Mouse (Mus musculus): Measurements from ENCODE around the gene Tecpr1. TPM values are rescaled to one million over a fixed set of nuclear protein-coding genes. Genes with fewer than 3 reads are reported as not detected.

Gene Tecpr1
- polyA plus RNA-seq, 1 experiment, result 59.4 TPM

GRCm38 (mm10) chr5:144226220-144226619 is 2.8 kb upstream of the Tecpr1 start:
- DNase-seq (ENCODE audit: low read depth), result no peak
- TF ChIP-seq CTCF (IDR thresholded peaks at IDR 0.05; ENCODE audit: borderline replicate concordance, extremely low read depth, insufficient read depth, insufficient read length), result no peak
- no peak for TF ChIP-seq POLR2A (IDR thresholded peaks at IDR 0.05; ENCODE audit: borderline replicate concordance, extremely low read depth, insufficient read depth, insufficient read length, poor library complexity, severe bottlenecking)

- TF ChIP-seq CTCF (IDR thresholded peaks at IDR 0.05; ENCODE audit: borderline replicate concordance, extremely low read depth, insufficient read depth, insufficient read length), result no peak
- TF ChIP-seq POLR2A (IDR thresholded peaks at IDR 0.05; ENCODE audit: borderline replicate concordance, extremely low read depth, insufficient read depth, insufficient read length, poor library complexity, severe bottlenecking), result no peak
- no peak for DNase-seq (ENCODE audit: low read depth)
Observed at GRCm38 (mm10) chr5:144223899-144224816, 743 bp upstream of the Tecpr1 start.

- TF ChIP-seq CTCF (IDR thresholded peaks at IDR 0.05; ENCODE audit: borderline replicate concordance, extremely low read depth, insufficient read depth, insufficient read length), result no peak
- TF ChIP-seq POLR2A (IDR thresholded peaks at IDR 0.05; ENCODE audit: borderline replicate concordance, extremely low read depth, insufficient read depth, insufficient read length, poor library complexity, severe bottlenecking), result no peak
- peak; percentile 67 for DNase-seq (ENCODE audit: low read depth)
Observed at GRCm38 (mm10) chr5:144222811-144223502, 458 bp downstream of the Tecpr1 start.

GRCm38 (mm10) chr5:144221305-144221704 is 2.1 kb downstream of the Tecpr1 start:
- TF ChIP-seq POLR2A (IDR thresholded peaks at IDR 0.05; ENCODE audit: borderline replicate concordance, extremely low read depth, insufficient read depth, insufficient read length, poor library complexity, severe bottlenecking) (no peak), CTCF (IDR thresholded peaks at IDR 0.05; ENCODE audit: borderline replicate concordance, extremely low read depth, insufficient read depth, insufficient read length) (no peak)
- DNase-seq (ENCODE audit: low read depth), result no peak

- DNase-seq (ENCODE audit: low read depth), result no peak
- TF ChIP-seq CTCF (IDR thresholded peaks at IDR 0.05; ENCODE audit: borderline replicate concordance, extremely low read depth, insufficient read depth, insufficient read length) (no peak), POLR2A (IDR thresholded peaks at IDR 0.05; ENCODE audit: borderline replicate concordance, extremely low read depth, insufficient read depth, insufficient read length, poor library complexity, severe bottlenecking) (no peak)
Observed at GRCm38 (mm10) chr5:144219936-144220335, 3.5 kb downstream of the Tecpr1 start.

- DNase-seq (ENCODE audit: low read depth), result no peak
- TF ChIP-seq CTCF (IDR thresholded peaks at IDR 0.05; ENCODE audit: borderline replicate concordance, extremely low read depth, insufficient read depth, insufficient read length) (no peak), POLR2A (IDR thresholded peaks at IDR 0.05; ENCODE audit: borderline replicate concordance, extremely low read depth, insufficient read depth, insufficient read length, poor library complexity, severe bottlenecking) (no peak)
Observed at GRCm38 (mm10) chr5:144219306-144219705, 4.1 kb downstream of the Tecpr1 start.

GRCm38 (mm10) chr5:144218061-144218460 is 5.4 kb downstream of the Tecpr1 start:
- no peak for TF ChIP-seq CTCF (IDR thresholded peaks at IDR 0.05; ENCODE audit: borderline replicate concordance, extremely low read depth, insufficient read depth, insufficient read length)
- no peak for TF ChIP-seq POLR2A (IDR thresholded peaks at IDR 0.05; ENCODE audit: borderline replicate concordance, extremely low read depth, insufficient read depth, insufficient read length, poor library complexity, severe bottlenecking)
- no peak for DNase-seq (ENCODE audit: low read depth)

- DNase-seq (ENCODE audit: low read depth), result no peak
Observed at GRCm38 (mm10) chr5:144215992-144216391, 7.4 kb downstream of the Tecpr1 start.

GRCm38 (mm10) chr5:144214453-144214852 is 9.0 kb downstream of the Tecpr1 start:
- TF ChIP-seq POLR2A (IDR thresholded peaks at IDR 0.05; ENCODE audit: borderline replicate concordance, extremely low read depth, insufficient read depth, insufficient read length, poor library complexity, severe bottlenecking) (no peak), CTCF (IDR thresholded peaks at IDR 0.05; ENCODE audit: borderline replicate concordance, extremely low read depth, insufficient read depth, insufficient read length) (peak; percentile 88)
- peak; percentile 56 for DNase-seq (ENCODE audit: low read depth)

More at GRCm38 (mm10) chr5:144215992-144216391, 7.4 kb downstream of the Tecpr1 start:
- TF ChIP-seq POLR2A (IDR thresholded peaks at IDR 0.05; ENCODE audit: borderline replicate concordance, extremely low read depth, insufficient read depth, insufficient read length, poor library complexity, severe bottlenecking) (no peak), CTCF (IDR thresholded peaks at IDR 0.05; ENCODE audit: borderline replicate concordance, extremely low read depth, insufficient read depth, insufficient read length) (no peak)

- TF ChIP-seq CTCF (IDR thresholded peaks at IDR 0.05; ENCODE audit: borderline replicate concordance, extremely low read depth, insufficient read depth, insufficient read length), result peak; percentile 84
- TF ChIP-seq POLR2A (IDR thresholded peaks at IDR 0.05; ENCODE audit: borderline replicate concordance, extremely low read depth, insufficient read depth, insufficient read length, poor library complexity, severe bottlenecking), result no peak
- DNase-seq (ENCODE audit: low read depth), result peak; percentile 43
Observed at GRCm38 (mm10) chr5:144207478-144207877, 15.9 kb downstream of the Tecpr1 start.

GRCm38 (mm10) chr5:144206069-144206468 is 17.3 kb downstream of the Tecpr1 start:
- no peak for DNase-seq (ENCODE audit: low read depth)
- TF ChIP-seq CTCF (IDR thresholded peaks at IDR 0.05; ENCODE audit: borderline replicate concordance, extremely low read depth, insufficient read depth, insufficient read length) (no peak), POLR2A (IDR thresholded peaks at IDR 0.05; ENCODE audit: borderline replicate concordance, extremely low read depth, insufficient read depth, insufficient read length, poor library complexity, severe bottlenecking) (no peak)

All from brain, embryonic 14.5 days (tissue).